Mouse (Mus musculus) stomach, embryonic 14.5 days (tissue): ENCODE measurements at regions not wholly inside any gene's neighbourhood (a gene's known extent, or its start where the extent isn't known, plus 50 kb on each side); places are given as distances from the start of the nearest gene placed in this dataset.

Experiments
- ATAC-seq: fragments of 200-750 bp; cut with Nextera tagmentation; 2 replicates; pipeline ENCODE4 v1.8.0; 2017; ENCODE audit warnings: low read depth, moderate TSS enrichment; ENCODE audit not compliant: insufficient number of reproducible peaks, insufficient read depth, low FRiP score
- H3K27ac ChIP-seq: fragments of 300-500 bp; sonication (generic); 2 replicates; pipeline ENCODE4 v1.5.1; 2014; ENCODE audit warnings: mild to moderate bottlenecking, low read length, moderate library complexity, mixed read lengths
- H3K27me3 ChIP-seq: fragments of 300-500 bp; sonication (generic); 2 replicates; pipeline ENCODE4 v1.6.1; 2014; ENCODE audit warnings: low read length, control low read depth, mixed read lengths; ENCODE audit not compliant: control insufficient read depth, insufficient read depth
- H3K36me3 ChIP-seq: fragments of 300-500 bp; sonication (generic); 2 replicates; pipeline ENCODE4 v1.6.1; 2014; ENCODE audit warnings: mild to moderate bottlenecking, control low read depth, low read length, moderate library complexity, mixed read lengths; ENCODE audit not compliant: control insufficient read depth, insufficient read depth
- H3K4me1 ChIP-seq: fragments of 300-500 bp; sonication (generic); 2 replicates; pipeline ENCODE4 v1.6.1; 2014; ENCODE audit warnings: low read length, control low read depth, mixed read lengths; ENCODE audit not compliant: control insufficient read depth, insufficient read depth
- H3K4me2 ChIP-seq: fragments of 300-500 bp; sonication (generic); replicated peaks from 2 replicates; pipeline ENCODE4 v1.6.1; 2014; ENCODE audit warnings: low read depth, low read length, control low read depth
- H3K4me3 ChIP-seq: fragments of 300-500 bp; sonication (generic); 2 replicates; pipeline ENCODE4 v1.5.1; 2014; ENCODE audit warnings: low read depth, low read length, control low read depth
- H3K9ac ChIP-seq: fragments of 300-500 bp; sonication (generic); replicated peaks from 2 replicates; pipeline ENCODE4 v1.6.1; 2014; ENCODE audit warnings: low read depth, mild to moderate bottlenecking, control low read depth, low read length, moderate library complexity, mixed read lengths
- H3K9me3 ChIP-seq: fragments of 300-500 bp; sonication (generic); 2 replicates; pipeline ENCODE4 v1.6.1; 2016; ENCODE audit warnings: low read depth, low read length, control low read depth; ENCODE audit not compliant: control insufficient read depth
- WGBS: fragments of 180-500 bp; shearing (Covaris S2); extraction: QIAGEN DNeasy Blood & Tissue Kit; methylation state at CpG from one replicate; pipeline ENCODE4 v1.1.7; 2014; 5-methylcytosine and 5-hydroxymethylcytosine counted together

- no peak overlapping the region for H3K4me2 ChIP-seq
- 13% methylated on average over 10 of the region's 10 CpGs for WGBS
- no peaks in the 10 kb centered on the region for H3K27me3 ChIP-seq
- no peaks in the 10 kb centered on the region for H3K4me1 ChIP-seq
- H3K27ac ChIP-seq = no peak overlapping the region
- no peak overlapping the region for H3K9ac ChIP-seq
- H3K4me3 ChIP-seq = no peak overlapping the region
- no peaks in the 10 kb centered on the region for H3K9me3 ChIP-seq
- no peaks in the 10 kb centered on the region for H3K36me3 ChIP-seq
- ATAC-seq = no peak
Measured at GRCm38 (mm10) chr5:51990847-51991610, 199.3 kb downstream of the Dhx15 start.

- no peaks in the 10 kb centered on the region for H3K27me3 ChIP-seq
- no peak overlapping the region for H3K4me2 ChIP-seq
- no peak for ATAC-seq
- no peak overlapping the region for H3K27ac ChIP-seq
- H3K4me3 ChIP-seq = no peak overlapping the region
- no peaks in the 10 kb centered on the region for H3K4me1 ChIP-seq
- WGBS = 84% methylated on average over 4 of the region's 4 CpGs
- no peak overlapping the region for H3K9ac ChIP-seq
- no peaks in the 10 kb centered on the region for H3K9me3 ChIP-seq
- no peaks in the 10 kb centered on the region for H3K36me3 ChIP-seq
Measured at GRCm38 (mm10) chr5:51989396-51989795, 200.9 kb downstream of the Dhx15 start.

GRCm38 (mm10) chr5:51988913-51989312 is 201.4 kb downstream of the Dhx15 start:
- Histone ChIP-seq H3K4me1 (no peaks in the 10 kb centered on the region), H3K9ac (no peak overlapping the region), H3K27ac (no peak overlapping the region), H3K9me3 (no peaks in the 10 kb centered on the region), H3K4me2 (no peak overlapping the region), H3K36me3 (no peaks in the 10 kb centered on the region), H3K27me3 (no peaks in the 10 kb centered on the region), H3K4me3 (no peak overlapping the region)
- WGBS = 79% methylated on average over 6 of the region's 6 CpGs
- no peak for ATAC-seq

- 87% methylated on average over 6 of the region's 6 CpGs for WGBS
- ATAC-seq = no peak
- Histone ChIP-seq H3K27me3 (no peaks in the 10 kb centered on the region), H3K4me1 (no peaks in the 10 kb centered on the region), H3K9ac (no peak overlapping the region), H3K4me3 (no peak overlapping the region), H3K36me3 (no peaks in the 10 kb centered on the region), H3K9me3 (no peaks in the 10 kb centered on the region), H3K27ac (no peak overlapping the region), H3K4me2 (no peak overlapping the region)
Measured at GRCm38 (mm10) chr5:51984966-51985365, 205.3 kb downstream of the Dhx15 start.

- Histone ChIP-seq H3K9ac (no peak overlapping the region), H3K4me3 (no peak overlapping the region), H3K27me3 (no peaks in the 10 kb centered on the region), H3K9me3 (no peaks in the 10 kb centered on the region), H3K4me2 (no peak overlapping the region), H3K27ac (no peak overlapping the region), H3K4me1 (no peaks in the 10 kb centered on the region), H3K36me3 (no peaks in the 10 kb centered on the region)
- 92% methylated on average over 7 of the region's 7 CpGs for WGBS
- ATAC-seq = no peak
Measured at GRCm38 (mm10) chr5:51982780-51983179, 207.5 kb downstream of the Dhx15 start.

- no peak overlapping the region for H3K9ac ChIP-seq
- no peaks in the 10 kb centered on the region for H3K27me3 ChIP-seq
- no peak overlapping the region for H3K4me3 ChIP-seq
- H3K4me1 ChIP-seq = no peaks in the 10 kb centered on the region
- WGBS = 69% methylated on average over 5 of the region's 5 CpGs
- no peak overlapping the region for H3K4me2 ChIP-seq
- H3K9me3 ChIP-seq = no peaks in the 10 kb centered on the region
- H3K27ac ChIP-seq = no peak overlapping the region
- ATAC-seq = no peak
- no peaks in the 10 kb centered on the region for H3K36me3 ChIP-seq
Measured at GRCm38 (mm10) chr5:51980901-51981300, 209.4 kb downstream of the Dhx15 start.

- no peak overlapping the region for H3K4me3 ChIP-seq
- H3K9me3 ChIP-seq = no peaks in the 10 kb centered on the region
- ATAC-seq = no peak
- no peaks in the 10 kb centered on the region; the same call in 1 of the 2 replicates for H3K4me1 ChIP-seq
- H3K4me2 ChIP-seq = no peak overlapping the region
- 45% methylated on average over 5 of the region's 5 CpGs for WGBS
- no peaks in the 10 kb centered on the region for H3K27me3 ChIP-seq
- no peak overlapping the region; the same call in 1 of the 2 replicates for H3K27ac ChIP-seq
- no peaks in the 10 kb centered on the region for H3K36me3 ChIP-seq
- H3K9ac ChIP-seq = no peak overlapping the region
Measured at GRCm38 (mm10) chr5:51952499-51952898, 237.8 kb downstream of the Dhx15 start.

GRCm38 (mm10) chr5:51949996-51950395 is 240.3 kb downstream of the Dhx15 start:
- H3K36me3 ChIP-seq = no peaks in the 10 kb centered on the region

GRCm38 (mm10) chr5:51946062-51946461 is 244.3 kb downstream of the Dhx15 start:
- no peak overlapping the region for H3K4me2 ChIP-seq
- H3K9ac ChIP-seq = no peak overlapping the region
- H3K27ac ChIP-seq = no peak overlapping the region
- no peak for ATAC-seq
- H3K9me3 ChIP-seq = no peaks in the 10 kb centered on the region
- no peaks in the 10 kb centered on the region for H3K4me1 ChIP-seq
- H3K27me3 ChIP-seq = no peaks in the 10 kb centered on the region
- no peak overlapping the region for H3K4me3 ChIP-seq
- H3K36me3 ChIP-seq = no peaks in the 10 kb centered on the region
- 86% methylated on average over 3 of the region's 3 CpGs for WGBS

More at GRCm38 (mm10) chr5:51949996-51950395, 240.3 kb downstream of the Dhx15 start:
- no peak overlapping the region for H3K27ac ChIP-seq
- H3K9ac ChIP-seq = no peak overlapping the region
- no peaks in the 10 kb centered on the region; the same call in 1 of the 2 replicates for H3K4me1 ChIP-seq
- H3K9me3 ChIP-seq = no peaks in the 10 kb centered on the region
- WGBS = 88% methylated on average over 5 of the region's 5 CpGs
- no peak for ATAC-seq
- H3K27me3 ChIP-seq = no peaks in the 10 kb centered on the region
- no peak overlapping the region for H3K4me3 ChIP-seq
- no peak overlapping the region for H3K4me2 ChIP-seq
